Mouse (Mus musculus) layer of hippocampus, adult 9-10 months (tissue): ENCODE measurements around the gene Med27.

ENCODE experiments used
- DNase-seq: peaks from one replicate; pipeline ENCODE4 v3.0.0; 2022; ENCODE audit warnings: low spot score

Gene Med27

DNA sequence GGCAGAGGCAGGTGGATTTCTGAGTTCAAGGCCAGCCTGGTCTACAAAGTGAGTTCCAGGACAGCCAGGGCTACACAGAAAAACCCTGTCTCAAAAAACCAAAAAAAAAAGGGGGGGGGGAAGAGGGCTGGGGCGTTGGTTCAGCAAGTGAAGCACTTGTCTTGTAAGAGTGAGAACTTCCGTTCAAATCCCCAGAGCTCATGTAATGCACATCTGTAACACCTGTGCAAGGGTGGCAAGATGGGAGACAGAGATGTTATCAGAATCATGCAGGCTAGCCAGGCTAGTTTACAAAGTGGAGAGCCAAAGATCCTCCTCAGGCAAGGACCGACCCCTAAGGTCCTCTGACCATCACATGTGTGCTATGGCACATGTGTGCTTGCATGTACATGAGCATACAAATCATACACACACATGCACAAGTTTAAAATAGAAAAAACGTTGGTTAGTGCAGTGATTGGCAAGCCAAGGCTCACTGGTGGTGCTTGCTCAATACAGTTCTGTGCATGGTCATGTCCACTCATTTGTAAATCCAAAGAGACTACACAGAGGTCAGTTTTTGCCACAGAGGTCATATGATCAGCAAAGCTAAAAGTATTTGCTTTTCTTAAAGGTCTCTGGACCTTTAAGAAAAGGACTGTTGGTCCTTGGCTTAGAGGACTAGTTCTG lies 91.4 kb downstream of the Med27 start:
- DNase-seq, result no peak

DNA sequence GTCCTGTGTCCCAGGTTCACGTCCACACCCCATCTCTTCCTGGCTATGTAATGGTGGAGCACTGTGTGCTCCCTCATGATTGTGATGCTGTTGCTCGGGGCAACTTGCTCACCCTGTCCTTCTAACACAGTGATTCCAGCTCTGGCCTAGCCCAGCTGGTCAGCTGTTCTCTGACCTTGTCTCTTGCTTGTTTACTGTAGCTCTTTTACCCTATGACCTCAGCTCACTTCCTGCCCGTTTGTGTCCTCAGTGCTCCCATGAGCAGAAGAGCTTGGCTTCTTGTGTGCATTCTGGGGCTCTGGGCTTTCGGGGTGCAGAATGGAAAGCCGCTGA lies 91.9 kb downstream of the Med27 start:
- DNase-seq, result no peak

DNA sequence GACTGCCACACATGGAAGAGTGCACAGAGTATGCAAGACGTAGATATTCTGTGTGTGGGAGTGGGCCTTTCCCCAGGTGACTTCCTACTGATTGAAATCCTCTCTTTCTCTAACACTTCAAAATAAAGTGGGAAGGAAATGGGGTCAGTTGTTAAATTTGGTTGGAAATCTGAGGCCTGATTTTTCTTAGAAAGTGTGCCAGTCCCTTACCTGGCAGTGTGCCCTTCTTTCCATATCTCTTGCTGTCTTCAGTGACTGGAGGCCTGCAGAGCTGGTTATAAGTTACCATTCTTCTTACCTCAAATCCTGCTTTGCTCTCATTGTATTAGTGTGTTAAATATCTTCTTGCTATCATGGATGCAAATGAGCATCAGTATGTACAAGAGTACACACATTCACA lies 92.4 kb downstream of the Med27 start:
- DNase-seq, result no peak

DNA sequence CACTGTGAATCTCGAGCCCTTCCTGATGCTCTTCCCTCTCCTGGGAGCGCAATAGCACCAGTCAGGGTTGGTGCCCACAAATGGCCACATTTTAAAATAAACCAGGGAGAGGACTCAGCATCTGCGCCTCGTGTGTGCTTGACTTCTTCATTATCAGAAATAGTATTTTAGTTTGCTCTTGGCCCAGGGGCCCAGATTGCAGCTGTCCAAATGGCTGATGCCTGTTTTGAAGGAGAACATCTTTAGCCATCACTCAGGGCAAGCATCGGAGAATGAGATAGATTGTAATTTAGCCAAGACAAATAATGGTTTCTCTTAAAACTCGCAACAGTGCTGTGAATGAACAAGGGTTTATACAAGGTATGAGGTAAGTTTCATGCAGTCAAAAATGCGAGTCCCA lies 92.8 kb downstream of the Med27 start:
- no peak for DNase-seq

DNA sequence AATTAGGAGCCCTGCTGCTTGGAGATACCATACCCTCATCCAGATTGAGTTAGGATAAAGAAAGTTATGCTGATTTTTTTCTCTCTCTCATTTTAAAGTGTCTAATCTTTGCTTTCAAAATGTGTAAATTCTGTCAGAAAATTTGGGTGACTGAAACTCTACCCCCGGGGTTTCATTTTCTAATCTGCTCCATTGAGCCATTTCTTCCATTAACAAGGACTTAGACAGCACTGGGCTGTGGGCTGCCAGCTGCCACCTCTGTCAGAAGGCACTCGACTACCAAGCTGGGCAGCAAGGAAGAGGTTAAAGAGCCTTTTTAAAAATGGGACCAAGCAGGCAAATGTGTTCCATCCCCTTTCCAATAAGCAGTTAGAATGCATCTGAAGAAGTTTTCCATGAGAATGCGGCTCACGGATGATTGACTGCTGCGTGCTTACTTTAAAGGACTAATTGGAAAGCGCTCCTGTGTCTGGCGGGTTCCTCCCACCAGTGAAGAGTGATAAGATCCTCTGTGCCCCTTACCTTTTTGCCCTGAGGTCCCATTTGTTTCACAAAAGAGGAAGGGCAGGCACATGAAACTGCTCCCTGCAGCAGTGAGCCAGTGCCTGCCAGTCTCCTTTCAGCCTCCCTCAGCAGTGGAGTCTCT lies 93.4 kb downstream of the Med27 start:
- no peak for DNase-seq

DNA sequence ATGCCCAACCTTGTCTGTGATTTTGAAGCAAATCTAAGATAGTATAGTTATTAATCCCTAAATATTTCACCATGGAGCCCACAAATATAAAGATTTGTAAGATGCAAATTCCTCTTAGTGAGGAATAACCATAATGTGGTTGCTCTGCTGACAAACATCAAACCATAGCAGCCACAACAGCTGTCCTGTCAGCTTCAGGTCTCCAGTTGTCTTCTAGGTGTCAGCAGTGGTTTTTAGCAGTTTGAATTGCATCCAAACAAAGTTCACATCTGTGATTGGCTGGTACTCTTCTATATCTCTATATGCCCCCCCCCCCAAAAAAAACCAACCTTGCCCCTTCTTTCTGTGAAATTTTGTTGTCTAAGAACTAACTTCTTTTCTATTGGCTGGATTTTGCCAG lies 95.7 kb downstream of the Med27 start:
- DNase-seq, result no peak

DNA sequence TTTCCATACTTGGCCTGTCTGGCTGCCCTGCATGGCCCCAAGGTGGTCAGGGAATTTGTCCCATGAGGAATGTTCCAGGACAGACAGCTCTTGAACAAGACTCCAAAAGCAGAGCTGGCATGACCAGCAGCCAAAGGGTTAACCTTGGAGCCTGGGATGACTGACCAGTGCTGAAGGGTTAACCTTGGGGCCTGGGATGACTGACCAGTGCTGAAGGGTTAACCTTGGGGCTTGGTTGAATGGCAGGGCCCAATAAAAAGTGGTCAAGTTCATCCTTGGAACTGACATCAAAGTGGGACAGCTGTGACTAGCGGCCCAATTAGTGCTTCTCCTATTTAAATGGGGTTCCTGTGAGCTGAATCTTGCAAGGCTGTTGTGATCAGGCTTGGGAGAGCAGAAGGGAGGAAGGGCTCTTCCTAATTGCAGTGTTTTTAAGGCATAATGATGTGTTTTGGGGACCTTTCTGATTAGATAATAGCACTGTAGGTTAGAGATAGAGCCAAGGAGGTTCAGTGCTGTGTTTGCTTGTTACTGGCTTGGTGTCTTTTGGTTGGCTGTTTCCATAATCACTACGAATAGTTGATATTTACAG lies 97.1 kb downstream of the Med27 start:
- DNase-seq, result no peak

DNA sequence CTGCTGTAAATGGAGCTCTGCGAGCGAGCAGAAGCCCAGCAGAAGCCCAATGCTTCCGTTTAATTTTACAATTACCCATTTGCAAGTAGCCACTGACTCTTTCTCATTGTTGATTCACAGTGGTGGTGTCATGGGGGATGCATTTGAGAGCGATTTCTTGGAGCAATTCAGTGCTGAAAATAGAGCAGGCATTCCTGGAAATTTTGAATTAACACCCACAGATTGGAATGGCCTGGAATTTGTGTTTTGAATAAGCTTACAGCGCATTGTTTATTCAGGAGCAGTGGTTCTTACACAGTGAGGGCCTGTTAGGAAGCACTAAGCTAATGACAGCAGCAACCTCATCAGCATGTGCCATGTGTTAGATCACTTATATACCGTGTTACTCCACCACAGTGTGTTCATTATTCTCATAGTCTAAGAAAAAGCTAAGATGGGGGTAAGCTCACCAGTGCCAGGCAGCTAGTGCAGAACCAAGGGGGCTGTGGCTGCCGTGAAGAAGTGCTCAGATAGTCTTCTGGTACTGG lies 101.9 kb downstream of the Med27 start:
- DNase-seq, result no peak

DNA sequence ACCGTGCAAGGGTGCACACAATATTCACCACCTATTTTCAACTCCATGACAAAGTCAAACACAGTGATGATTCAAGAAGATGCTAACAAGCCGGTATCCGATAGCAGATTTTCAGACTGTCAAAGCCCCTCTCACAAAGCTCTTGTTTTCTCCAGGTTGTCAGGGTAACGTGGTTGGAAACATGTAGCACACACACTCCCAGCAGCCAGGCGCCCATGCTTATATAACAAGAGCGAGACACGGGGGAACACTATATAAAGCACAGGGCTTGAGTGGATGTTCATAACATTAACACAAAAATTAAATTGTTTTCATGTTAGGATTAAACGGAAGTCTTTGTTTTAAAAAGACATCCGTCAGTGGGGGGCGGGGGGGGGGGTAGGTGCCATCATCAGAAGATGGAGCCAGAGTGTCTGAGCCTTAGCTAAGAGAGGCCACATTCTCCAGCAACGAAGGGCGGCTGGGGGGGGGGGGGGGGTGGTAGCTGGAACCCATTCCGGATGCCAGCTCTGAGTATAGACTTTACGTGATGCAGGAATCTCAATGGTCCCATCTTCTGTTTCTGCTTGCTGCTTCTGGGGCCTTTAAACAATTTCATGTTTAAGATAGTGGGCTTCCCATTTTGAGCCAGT lies 104.9 kb downstream of the Med27 start:
- DNase-seq, result no peak

DNA sequence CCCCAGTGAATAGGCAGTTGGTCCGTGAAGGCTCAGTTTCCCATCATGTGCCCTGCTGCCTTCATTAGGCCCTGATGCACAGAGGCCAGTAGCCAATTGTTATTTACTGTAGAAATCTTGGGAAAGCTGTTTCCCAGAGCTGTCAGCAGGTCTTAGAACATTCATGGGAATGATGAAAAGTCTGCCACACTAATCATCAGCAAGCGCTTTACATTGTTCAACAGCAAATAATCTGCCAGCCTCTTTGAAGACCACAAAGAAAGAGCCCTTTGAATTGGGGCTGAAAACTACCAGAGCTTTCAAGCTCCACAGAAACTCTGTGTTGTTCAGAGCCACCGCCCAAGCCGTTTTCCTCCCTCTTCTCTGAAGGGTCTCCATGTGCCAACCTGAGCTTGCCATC lies 106.8 kb downstream of the Med27 start:
- no peak for DNase-seq

DNA sequence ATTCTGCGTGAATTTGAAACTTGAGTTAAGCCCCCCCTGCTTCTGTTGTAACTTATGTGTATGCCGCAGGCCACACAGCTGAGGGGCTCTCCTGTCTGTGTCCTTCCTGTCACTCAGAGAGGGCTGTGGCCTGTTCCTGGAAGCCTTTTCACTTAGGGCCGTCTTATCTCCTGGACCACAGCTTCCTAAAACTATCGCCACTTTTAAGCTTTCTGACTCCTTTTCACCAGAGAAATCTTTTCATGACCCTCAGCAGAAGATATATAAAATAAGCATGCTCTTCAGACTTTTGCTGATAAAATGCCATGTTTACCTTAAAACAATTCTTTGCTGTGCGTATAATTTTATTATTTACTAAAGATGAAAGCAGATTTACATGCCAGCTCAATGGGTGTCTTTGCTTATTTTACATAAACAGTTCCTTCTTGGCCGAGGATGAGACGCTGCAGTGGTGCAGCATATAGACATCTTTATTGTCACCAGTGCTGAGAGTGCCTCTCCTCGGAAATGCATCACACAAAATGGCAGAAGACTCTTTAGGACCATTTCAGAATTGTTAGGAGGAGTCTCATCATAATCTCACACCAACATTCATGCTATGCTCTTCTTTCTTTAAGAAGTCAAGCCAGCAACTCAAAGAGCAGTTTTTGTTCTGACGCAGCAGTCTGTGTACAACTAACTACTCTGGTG lies 110.2 kb downstream of the Med27 start:
- DNase-seq, result no peak

DNA sequence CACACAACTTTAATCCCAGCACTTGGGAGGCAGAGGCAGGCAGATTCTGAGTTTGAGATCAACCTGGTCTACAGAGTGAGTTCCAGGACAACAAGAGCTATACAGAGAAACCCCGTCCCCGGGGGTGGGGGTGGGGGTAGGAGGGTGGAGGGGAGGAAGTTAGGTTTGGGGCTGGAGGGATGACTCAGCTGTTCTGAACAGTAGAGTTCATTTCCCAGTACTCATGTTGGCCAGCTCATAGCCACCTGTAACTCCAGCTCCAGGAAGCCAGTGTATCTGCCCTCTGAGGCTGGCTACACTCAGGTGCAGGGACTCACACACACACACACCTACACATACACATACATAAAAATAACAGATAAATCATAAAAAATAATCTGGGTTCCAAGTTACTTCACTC lies 111.1 kb downstream of the Med27 start:
- DNase-seq, result no peak

DNA sequence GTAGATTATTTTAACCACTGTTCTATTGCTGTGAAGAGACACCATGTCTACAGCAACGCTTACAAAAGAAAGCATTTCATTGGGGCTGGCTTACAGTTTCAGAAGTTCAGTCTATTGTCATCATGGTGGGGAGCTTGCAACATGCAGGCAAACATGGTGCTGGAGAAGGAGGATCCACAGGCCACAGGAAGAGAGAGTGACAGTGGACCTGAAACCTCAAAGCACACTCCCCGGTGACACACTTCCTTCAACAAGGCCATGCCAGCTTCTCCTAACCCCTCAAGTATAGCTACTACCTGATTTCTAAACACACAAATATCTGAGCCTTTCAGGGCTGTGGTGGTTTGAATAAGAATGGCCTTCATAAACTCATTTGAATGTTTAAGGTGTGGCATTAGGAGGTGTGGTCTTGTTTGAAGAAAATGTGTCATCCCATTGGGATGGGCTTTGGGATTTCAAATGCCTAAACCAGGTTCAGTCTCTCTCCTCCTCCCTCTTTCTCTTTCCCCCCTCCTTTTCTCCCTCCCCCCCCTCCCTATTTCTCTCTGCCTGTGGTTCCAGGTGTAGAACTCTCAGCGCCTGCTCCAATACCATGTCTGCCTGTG lies 111.8 kb downstream of the Med27 start:
- no peak for DNase-seq

DNA sequence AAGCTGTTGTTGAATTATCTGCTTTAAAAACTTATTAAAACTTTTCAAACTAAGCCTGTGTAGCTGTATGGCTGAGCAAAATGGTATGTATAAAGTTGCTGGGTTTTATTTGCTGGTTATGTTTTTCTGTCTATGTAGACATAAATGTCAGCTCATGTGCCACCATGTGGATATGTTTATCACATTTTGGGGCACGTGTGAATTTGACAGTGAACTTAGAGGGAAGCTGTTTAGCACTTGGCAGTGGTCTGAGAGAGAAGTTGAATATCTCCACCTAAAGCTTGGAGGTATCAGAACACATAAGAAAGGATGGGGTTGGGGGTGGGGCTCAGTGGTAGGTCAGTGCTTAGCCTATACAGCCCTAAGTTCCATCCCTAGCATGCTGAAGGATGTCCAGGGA lies 113.0 kb downstream of the Med27 start:
- no peak for DNase-seq

DNA sequence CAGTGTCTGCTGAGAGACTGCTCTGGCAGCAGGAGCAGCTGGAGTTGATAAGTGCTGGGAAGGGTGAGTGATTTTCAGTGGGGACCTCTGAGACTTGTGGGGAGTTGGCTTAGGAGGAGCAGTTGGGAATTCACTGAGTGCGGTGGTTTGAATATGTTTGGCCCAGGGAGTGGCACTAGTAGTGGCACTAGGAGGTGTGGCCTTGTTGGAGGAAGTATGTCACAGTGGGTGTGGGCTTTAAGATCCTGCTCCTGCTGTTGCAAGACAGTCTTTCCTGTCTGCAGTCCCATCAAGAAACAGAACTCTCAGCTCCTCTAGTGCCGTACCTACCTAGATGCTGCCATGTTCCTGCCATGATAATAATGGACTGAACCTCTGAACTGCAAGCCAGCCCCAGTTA lies 115.2 kb downstream of the Med27 start:
- no peak for DNase-seq

DNA sequence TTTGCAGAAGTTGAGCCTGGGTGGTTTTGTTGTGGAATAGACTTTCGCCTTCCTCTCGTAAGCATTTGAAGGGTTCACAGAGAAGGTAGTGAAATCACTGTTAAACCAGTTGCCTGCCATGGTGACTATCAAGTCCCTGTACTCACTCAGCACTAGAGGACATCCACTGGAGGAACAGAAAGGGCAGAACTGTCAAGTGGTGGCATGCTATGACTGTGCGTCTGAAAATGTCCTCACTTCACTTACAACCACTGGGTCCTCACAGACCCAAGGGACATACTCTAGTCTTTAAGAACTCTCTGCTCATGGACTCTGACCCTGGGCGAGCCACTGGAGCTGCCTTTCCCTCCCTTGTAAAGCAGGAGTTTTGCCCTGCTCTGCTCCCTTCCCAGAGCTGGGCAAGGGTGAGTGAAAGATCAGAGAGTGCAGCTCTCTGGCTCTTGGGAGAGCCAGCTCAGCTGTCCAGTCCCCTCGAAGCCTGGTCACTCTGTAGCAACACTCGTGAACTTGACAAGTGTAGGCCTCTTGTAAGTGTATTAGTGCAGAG lies 116.5 kb downstream of the Med27 start:
- no peak for DNase-seq

DNA sequence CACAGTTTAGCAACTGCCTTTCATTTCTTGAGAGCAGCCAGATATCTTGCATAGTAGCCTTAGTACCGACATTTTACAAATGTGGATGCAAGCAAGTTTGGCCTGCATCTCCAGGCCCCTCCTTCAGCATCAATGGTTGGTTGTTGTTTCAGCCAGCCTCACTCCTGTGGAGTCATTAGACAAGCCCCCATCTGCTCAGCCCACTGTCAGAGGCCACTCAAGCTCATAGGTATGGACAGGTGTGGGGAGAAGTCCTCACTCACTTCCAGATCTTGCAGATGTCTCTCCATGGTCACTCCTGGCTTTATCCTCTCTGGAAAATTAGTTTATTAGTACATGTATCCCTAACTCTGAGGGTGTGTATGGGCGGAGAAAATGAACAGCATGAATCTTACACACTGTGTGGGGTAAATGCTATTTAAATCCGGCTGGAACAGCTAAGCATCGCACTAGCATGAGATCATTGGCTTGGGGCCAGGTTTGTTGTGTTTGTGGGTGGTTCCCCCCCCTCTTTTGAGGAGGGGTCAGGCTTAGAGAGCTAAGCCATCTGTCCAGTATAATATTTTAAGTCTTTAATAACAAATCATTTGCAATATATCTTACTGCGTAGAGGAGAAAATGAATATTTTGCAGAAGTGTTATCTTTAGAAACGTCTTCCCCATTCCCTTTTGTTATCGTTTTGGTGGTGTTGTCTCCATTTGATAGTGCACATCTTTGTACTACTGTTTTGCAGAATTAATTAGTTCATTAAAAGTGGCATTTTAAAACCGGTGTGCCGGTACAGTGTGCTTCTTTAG lies 118.4 kb downstream of the Med27 start:
- DNase-seq, result peak; percentile 66

DNA sequence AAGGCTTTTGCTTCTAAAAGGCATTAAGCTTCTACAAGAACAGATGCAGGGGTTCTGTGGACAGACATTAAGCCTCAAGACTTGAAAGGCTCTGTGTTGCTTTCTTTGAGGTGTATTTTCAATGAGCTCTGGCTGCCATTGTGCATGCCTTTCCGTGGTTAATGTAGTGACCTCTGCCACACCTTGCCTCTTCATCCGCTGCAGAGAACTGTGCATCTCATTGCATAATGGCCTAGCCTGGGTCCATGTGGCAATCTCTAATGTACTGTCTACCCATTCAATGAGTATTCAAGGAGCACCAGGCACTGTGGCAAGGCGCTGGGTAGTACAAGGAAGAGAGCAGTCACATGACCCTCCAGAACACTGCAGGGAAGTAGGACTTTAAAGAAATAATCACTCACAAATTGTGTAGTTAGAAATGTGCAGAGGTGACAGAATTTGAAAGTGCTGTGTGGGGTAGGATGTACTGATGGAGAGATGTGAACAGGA lies 119.1 kb downstream of the Med27 start:
- no peak for DNase-seq

DNA sequence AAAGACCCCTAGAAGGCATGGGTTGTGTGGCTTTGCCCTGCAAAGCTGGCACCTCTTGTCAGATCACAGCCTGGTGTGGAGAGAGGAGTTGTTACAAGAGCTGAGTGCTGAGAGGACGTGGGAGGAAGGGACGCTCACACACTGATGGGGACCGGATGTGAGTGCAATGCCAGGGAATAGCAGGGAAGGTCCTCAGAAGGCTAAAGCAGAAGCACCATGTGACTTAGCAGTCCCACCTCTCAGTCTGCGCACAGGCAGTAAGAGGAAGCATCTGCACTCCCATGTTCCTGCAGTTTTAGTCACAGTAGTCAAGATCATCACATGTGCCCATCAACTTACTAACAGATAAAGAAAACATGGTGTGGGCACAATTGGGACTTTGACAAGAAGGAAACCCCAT lies 119.8 kb downstream of the Med27 start:
- DNase-seq, result no peak

DNA sequence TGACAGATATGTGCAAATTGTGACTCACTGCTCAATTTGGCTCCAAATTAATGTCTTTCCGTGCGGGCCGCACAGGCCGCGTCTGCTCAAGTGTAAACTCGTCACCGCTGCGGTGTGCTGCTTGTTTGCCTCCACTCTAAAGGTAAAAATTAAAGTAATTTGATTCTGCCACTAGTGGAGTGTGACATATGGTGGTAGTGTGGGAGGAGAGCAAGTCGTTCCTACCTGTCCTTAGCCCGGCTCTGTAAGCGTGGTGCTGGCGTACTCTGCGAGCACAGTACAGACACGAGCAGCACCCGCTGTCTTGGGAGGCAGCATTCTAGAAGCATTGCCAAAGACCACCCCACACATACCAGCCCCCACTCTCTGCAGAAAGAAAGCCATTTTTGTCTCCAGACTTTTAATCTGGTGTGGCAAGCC lies 121.9 kb downstream of the Med27 start:
- no peak for DNase-seq

DNA sequence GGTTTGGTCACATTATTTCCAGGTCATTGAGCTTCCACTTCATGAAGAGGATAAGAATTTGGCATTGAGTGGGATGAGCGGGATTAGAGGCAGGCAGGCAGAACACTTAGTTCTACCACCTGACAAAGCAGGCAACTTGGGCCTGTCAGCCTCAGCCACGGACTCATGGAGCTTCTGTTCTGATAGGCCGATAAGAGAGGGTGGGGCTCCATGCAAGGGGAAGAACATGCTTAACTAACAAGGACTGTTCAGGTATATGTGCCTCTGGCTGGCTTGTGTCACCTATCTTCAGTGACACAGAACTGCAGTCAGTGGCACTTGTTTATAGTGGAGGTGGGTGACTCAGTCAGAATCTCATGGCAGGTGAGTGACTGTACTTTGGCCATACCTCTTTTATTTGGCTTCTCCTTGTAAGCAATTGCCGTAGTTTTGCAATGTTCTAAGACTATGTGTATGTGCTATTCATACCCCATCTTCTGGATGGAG lies 126.4 kb downstream of the Med27 start:
- DNase-seq, result no peak
